19 mouse cellular contexts compared by ENCODE assay signal in genomic region chr5:122409692-122410645, GRCm38 (mm10). TPM values are rescaled to one million over a fixed set of nuclear protein-coding genes. Genes with fewer than 3 reads are reported as not detected.
DNase-seq lines count a peak whose midpoint lies in the region; ATAC-seq and TF ChIP-seq lines count a peak whose summit lies in the region.
"Had no signal": no experiment of that assay in that cellular context is flagged by ENCODE, and none has a peak within 500 bp of the region (broad histone marks: within the 10 kb centered on the region; RNA-seq: fewer than 3 reads in every experiment).

No protein-coding gene starts in this region.

- TF ChIP-seq CTCF in heart, adult 2 months (IDR thresholded peaks at IDR 0.05) = peak; percentile 55
- TF ChIP-seq CTCF in liver, embryonic 14.5 days (IDR thresholded peaks at IDR 0.05; ENCODE audit: low read depth) = peak; percentile 56

- no peak for TF ChIP-seq POLR2A in heart, adult 2 months (IDR thresholded peaks at IDR 0.05; ENCODE audit: insufficient read depth, low read depth, low read length)

- H3K4me1 ChIP-seq in heart, adult 2 months (ENCODE audit: control insufficient read depth, insufficient read depth, low read length) = no peaks in the 10 kb centered on the region
- no peaks in the 10 kb centered on the region for H3K4me1 ChIP-seq in liver, embryonic 14.5 days (replicated peaks; ENCODE audit: control insufficient read depth in 2 of 2, insufficient read depth in 2 of 2, low read length in 1 of 2)
- H3K4me1 ChIP-seq in liver, embryonic 11.5 days (replicated peaks; ENCODE audit: control insufficient read depth, insufficient read depth, low read length) = no peaks in the 10 kb centered on the region
- H3K4me1 ChIP-seq: forebrain, embryonic 15.5 days; hindbrain, embryonic 10.5 days; midbrain, embryonic 12.5 days; neural tube, embryonic 12.5 days had no signal

- no peak overlapping the region for H3K4me2 ChIP-seq in liver, embryonic 14.5 days (ENCODE audit: low read depth)
- H3K4me2 ChIP-seq in liver, embryonic 11.5 days = no peak overlapping the region
- H3K4me2 ChIP-seq: embryonic facial prominence, embryonic 15.5 days; forebrain, embryonic 15.5 days; lung, embryonic 15.5 days; midbrain, embryonic 12.5 days; neural tube, embryonic 12.5 days had no signal

- H3K4me3 ChIP-seq in heart, adult 2 months = no peak overlapping the region
- no peak overlapping the region for H3K4me3 ChIP-seq in liver, embryonic 14.5 days (ENCODE audit: insufficient read depth in 1 of 2, low read depth in 2 of 2, low read length in 2 of 2)
- no peak overlapping the region for H3K4me3 ChIP-seq in liver, embryonic 11.5 days (ENCODE audit: low read depth, low read length)
- H3K4me3 ChIP-seq: embryonic facial prominence, embryonic 15.5 days; forebrain, embryonic 15.5 days; hindbrain, embryonic 10.5 days; lung, embryonic 15.5 days; midbrain, embryonic 12.5 days; neural tube, embryonic 12.5 days had no signal

- DNase-seq in heart, adult 2 months = no peak
- DNase-seq in heart, postnatal 25 days (ENCODE audit: low spot score) = no peak
- no peak for DNase-seq in liver, embryonic 14.5 days (ENCODE audit: low read depth in 3 of 3, low spot score in 3 of 3)
- DNase-seq in liver, embryonic 11.5 days (ENCODE audit: low spot score) = no peak
- peak; percentile 31 to 36 for DNase-seq in B cell, adult 2 months
- peak; percentile 44 for DNase-seq in induced T-regulatory cell, adult 2 months (ENCODE audit: low read depth)
- no peak for DNase-seq in cerebellum, postnatal 4 days (ENCODE audit: low spot score in 2 of 2)
- DNase-seq in embryo, embryonic 10 days (ENCODE audit: low spot score) = no peak
- DNase-seq: adrenal gland, adult 8-10 months; kidney, adult 18-20 months; left cerebral cortex, postnatal 4 days; spleen, adult 18-20 months had no signal

- no peaks in the 10 kb centered on the region for H3K79me2 ChIP-seq in heart, adult 2 months (replicated peaks; ENCODE audit: control insufficient read depth, insufficient read depth, low read length)

- no peaks in the 10 kb centered on the region for H3K27me3 ChIP-seq in heart, adult 2 months (ENCODE audit: control insufficient read depth, insufficient read depth, low read length)
- H3K27me3 ChIP-seq in liver, embryonic 14.5 days (ENCODE audit: control insufficient read depth, insufficient read depth, low read length) = no peaks in the 10 kb centered on the region
- no peaks in the 10 kb centered on the region for H3K27me3 ChIP-seq in liver, embryonic 11.5 days (replicated peaks; ENCODE audit: control insufficient read depth, insufficient read depth, low read length)
- H3K27me3 ChIP-seq: embryonic facial prominence, embryonic 15.5 days; forebrain, embryonic 15.5 days; lung, embryonic 15.5 days; midbrain, embryonic 12.5 days; neural tube, embryonic 12.5 days; Patski had no signal

- TF ChIP-seq EP300 in heart, adult 2 months (IDR thresholded peaks at IDR 0.05; ENCODE audit: insufficient read depth, low read depth, low read length) = no peak
- TF ChIP-seq EP300 in liver, embryonic 14.5 days (IDR thresholded peaks at IDR 0.05; ENCODE audit: low read depth) = no peak

- intact Hi-C loops in heart, adult 2 months (cut with DNase I) = no loop called here
- intact Hi-C loops in heart, postnatal 25 days (cut with DNase I) = no loop called here

- H3K27ac ChIP-seq in heart, adult 2 months = no peak overlapping the region
- H3K27ac ChIP-seq in liver, embryonic 14.5 days = no peak overlapping the region
- H3K27ac ChIP-seq in liver, embryonic 11.5 days (ENCODE audit: low read depth, low read length) = no peak overlapping the region
- H3K27ac ChIP-seq: embryonic facial prominence, embryonic 15.5 days; forebrain, embryonic 15.5 days; hindbrain, embryonic 10.5 days; lung, embryonic 15.5 days; midbrain, embryonic 12.5 days; neural tube, embryonic 12.5 days had no signal

- 84% methylated on average over 19 of the region's 19 CpGs for WGBS in heart, adult 2 months
- 81% methylated on average over 19 of the region's 19 CpGs for WGBS in liver, embryonic 14.5 days (ENCODE audit: insufficient replicate concordance)
- WGBS in liver, embryonic 11.5 days = 86% methylated on average over 19 of the region's 19 CpGs

- no peak overlapping the region for H3K9ac ChIP-seq in heart, adult 2 months (ENCODE audit: low read depth, low read length)
- H3K9ac ChIP-seq in liver, embryonic 14.5 days (replicated peaks) = no peak overlapping the region
- no peak overlapping the region for H3K9ac ChIP-seq in liver, embryonic 11.5 days (ENCODE audit: low read depth, low read length)
- H3K9ac ChIP-seq: embryonic facial prominence, embryonic 15.5 days; forebrain, embryonic 15.5 days; lung, embryonic 15.5 days; midbrain, embryonic 12.5 days; neural tube, embryonic 12.5 days had no signal

- H3K36me3 ChIP-seq in heart, adult 2 months (ENCODE audit: control insufficient read depth, insufficient read depth, low read length) = no peaks in the 10 kb centered on the region
- H3K36me3 ChIP-seq in liver, embryonic 14.5 days (replicated peaks; ENCODE audit: control insufficient read depth, insufficient read depth, low read depth) = peaks cover 20% of the 10 kb centered on the region
- peaks cover 16% of the 10 kb centered on the region for H3K36me3 ChIP-seq in liver, embryonic 11.5 days (ENCODE audit: control insufficient read depth, insufficient read depth, low read length)

- no peak for ATAC-seq in liver, embryonic 14.5 days (ENCODE audit: insufficient read depth)
- no peak for ATAC-seq in liver, embryonic 11.5 days (replicated peaks; ENCODE audit: low FRiP score)
- ATAC-seq: forebrain, embryonic 15.5 days; Patski had no signal

- H3K9me3 ChIP-seq in liver, embryonic 14.5 days (ENCODE audit: control insufficient read depth, low read length) = no peaks in the 10 kb centered on the region
- no peaks in the 10 kb centered on the region for H3K9me3 ChIP-seq in liver, embryonic 11.5 days (ENCODE audit: control insufficient read depth, low read length)
- H3K9me3 ChIP-seq: embryonic facial prominence, embryonic 15.5 days; forebrain, embryonic 15.5 days; lung, embryonic 15.5 days; midbrain, embryonic 12.5 days had no signal

RNA-seq across cellular contexts. Expression of gene Anapc7, which starts 11.5 kb away (rescaled TPM):
- total RNA-seq in heart, adult 2 months (2021) = 10 to 100 TPM; 25.9 to 27.1 TPM
- polyA plus RNA-seq in heart, adult 2 months (2012; rRNA removed) = 23.2 and 25.4 TPM in 2 replicates
- 10 to 100 TPM; 27.3 to 28.1 TPM for total RNA-seq in heart, postnatal 25 days (2021)
- 9.5 and 13.2 TPM in 2 replicates for polyA plus RNA-seq in liver, embryonic 14.5 days (2012; rRNA removed)
- polyA plus RNA-seq in liver, embryonic 14.5 days (2014; fragmentation: Nextera tagmentation; extraction: Ambion mirVana) = 9.0 TPM in 2 replicates
- 27.0 and 27.4 TPM in 2 replicates for polyA plus RNA-seq in liver, embryonic 11.5 days (2014; fragmentation: Nextera tagmentation; extraction: Ambion mirVana)

RNA-seq across cellular contexts. Expression of gene Arpc3, which starts 18.3 kb away (rescaled TPM):
- 10 to 100 TPM; 91.5 to 98.7 TPM for total RNA-seq in heart, adult 2 months (2021)
- 89.6 and 97.1 TPM in 2 replicates for polyA plus RNA-seq in heart, adult 2 months (2012; rRNA removed)
- 10 to 100 TPM; 93.0 to 94.1 TPM for total RNA-seq in heart, postnatal 25 days (2021)
- 146 and 180 TPM in 2 replicates for polyA plus RNA-seq in liver, embryonic 14.5 days (2012; rRNA removed)
- polyA plus RNA-seq in liver, embryonic 14.5 days (2014; fragmentation: Nextera tagmentation; extraction: Ambion mirVana) = 36.3 and 38.5 TPM in 2 replicates
- polyA plus RNA-seq in liver, embryonic 11.5 days (2014; fragmentation: Nextera tagmentation; extraction: Ambion mirVana) = 122 and 125 TPM in 2 replicates

RNA-seq across cellular contexts. Expression of gene Fam216a, which starts 37.8 kb away (rescaled TPM):
- 10 to 100 TPM; 11.1 to 12.3 TPM for total RNA-seq in heart, adult 2 months (2021)
- polyA plus RNA-seq in heart, adult 2 months (2012; rRNA removed) = 10.7 and 15.3 TPM in 2 replicates
- total RNA-seq in heart, postnatal 25 days (2021) = 10 to 100 TPM; 11.3 to 15.6 TPM
- polyA plus RNA-seq in liver, embryonic 14.5 days (2012; rRNA removed) = 14.1 and 18.1 TPM in 2 replicates
- 17.1 and 23.0 TPM in 2 replicates for polyA plus RNA-seq in liver, embryonic 14.5 days (2014; fragmentation: Nextera tagmentation; extraction: Ambion mirVana)
- polyA plus RNA-seq in liver, embryonic 11.5 days (2014; fragmentation: Nextera tagmentation; extraction: Ambion mirVana) = 50.7 and 52.1 TPM in 2 replicates

RNA-seq across cellular contexts. Expression of gene Gpn3, which starts 38.3 kb away (rescaled TPM):
- 10 to 100 TPM; 23.5 to 28.0 TPM for total RNA-seq in heart, adult 2 months (2021)
- polyA plus RNA-seq in heart, adult 2 months (2012; rRNA removed) = 19.2 and 19.8 TPM in 2 replicates
- total RNA-seq in heart, postnatal 25 days (2021) = 10 to 100 TPM; 22.9 to 26.6 TPM
- 27.6 and 40.8 TPM in 2 replicates for polyA plus RNA-seq in liver, embryonic 14.5 days (2012; rRNA removed)
- 60.5 and 63.9 TPM in 2 replicates for polyA plus RNA-seq in liver, embryonic 14.5 days (2014; fragmentation: Nextera tagmentation; extraction: Ambion mirVana)
- polyA plus RNA-seq in liver, embryonic 11.5 days (2014; fragmentation: Nextera tagmentation; extraction: Ambion mirVana) = 112 and 114 TPM in 2 replicates

RNA-seq across cellular contexts. Expression of gene Vps29, which starts 55.8 kb away (rescaled TPM):
- 10 to 100 TPM; 85.4 to 91.4 TPM for total RNA-seq in heart, adult 2 months (2021)
- polyA plus RNA-seq in heart, adult 2 months (2012; rRNA removed) = 39.2 and 70.9 TPM in 2 replicates
- 10 to 100 TPM; 82.6 to 89.5 TPM for total RNA-seq in heart, postnatal 25 days (2021)
- 35.2 and 48.1 TPM in 2 replicates for polyA plus RNA-seq in liver, embryonic 14.5 days (2012; rRNA removed)
- 125 and 130 TPM in 2 replicates for polyA plus RNA-seq in liver, embryonic 14.5 days (2014; fragmentation: Nextera tagmentation; extraction: Ambion mirVana)
- polyA plus RNA-seq in liver, embryonic 11.5 days (2014; fragmentation: Nextera tagmentation; extraction: Ambion mirVana) = 204 and 211 TPM in 2 replicates

Comparison
In these comparisons a context has a peak if more than half of its experiments do, and no peak if none do; other contexts are left out.
1. DNase-seq: peak in B cell, adult 2 months (2 of 2) and induced T-regulatory cell, adult 2 months (single experiment); none in heart, adult 2 months (0 of 2), heart, postnatal 25 days (single experiment), liver, embryonic 14.5 days (0 of 3), liver, embryonic 11.5 days (single experiment), cerebellum, postnatal 4 days (0 of 2) and embryo, embryonic 10 days (single experiment).